Mouse (Mus musculus) hindbrain, embryonic 14.5 days (tissue): ENCODE measurements at regions not wholly inside any gene's neighbourhood (a gene's known extent, or its start where the extent isn't known, plus 50 kb on each side); places are given as distances from the start of the nearest gene placed in this dataset.

Source experiments
- ATAC-seq: fragments of 200-750 bp; cut with Nextera tagmentation; 2 replicates; pipeline ENCODE4 v1.8.0; 2017; ENCODE audit warnings: moderate number of reproducible peaks, mild to moderate bottlenecking, moderate TSS enrichment, moderate library complexity; ENCODE audit not compliant: low FRiP score
- DNase-seq: peaks from one replicate; pipeline ENCODE4 v3.0.0-alpha.2; 2015; ENCODE audit warnings: low spot score
- H3K27ac ChIP-seq: fragments of 300-500 bp; sonication (generic); 2 replicates; pipeline ENCODE4 v1.5.1; 2014; ENCODE audit warnings: mild to moderate bottlenecking, moderate library complexity
- H3K27me3 ChIP-seq: fragments of 300-500 bp; sonication (generic); 2 replicates; pipeline ENCODE4 v1.6.1; 2014; ENCODE audit warnings: mild to moderate bottlenecking, low read length, mixed read lengths; ENCODE audit not compliant: control insufficient read depth, insufficient read depth
- H3K36me3 ChIP-seq: fragments of 300-500 bp; sonication (generic); replicated peaks from 2 replicates; pipeline ENCODE4 v1.6.1; 2014; ENCODE audit not compliant: control insufficient read depth, insufficient read depth
- H3K4me1 ChIP-seq: fragments of 300-500 bp; sonication (generic); replicated peaks from 2 replicates; pipeline ENCODE4 v1.6.1; 2014; ENCODE audit warnings: antibody characterized with exemption, low read length, mixed read lengths; ENCODE audit not compliant: control insufficient read depth, insufficient read depth
- H3K4me2 ChIP-seq: fragments of 300-500 bp; sonication (generic); replicated peaks from 2 replicates; pipeline ENCODE4 v1.6.1; 2014; ENCODE audit warnings: mild to moderate bottlenecking, moderate library complexity
- H3K4me3 ChIP-seq: fragments of 300-500 bp; sonication (generic); replicated peaks from 2 replicates; pipeline ENCODE4 v1.5.1; 2014; ENCODE audit warnings: mild to moderate bottlenecking, low read length
- H3K9ac ChIP-seq: fragments of 300-500 bp; sonication (generic); 2 replicates; pipeline ENCODE4 v1.6.1; 2014
- H3K9me3 ChIP-seq: fragments of 300-500 bp; sonication (generic); 2 replicates; pipeline ENCODE4 v1.6.1; 2016; ENCODE audit warnings: low read length; ENCODE audit not compliant: control insufficient read depth
- WGBS: fragments of 180-500 bp; shearing (Covaris S2); extraction: QIAGEN DNeasy Blood & Tissue Kit; methylation state at CpG from one replicate; pipeline ENCODE4 v1.1.7; 2014; 5-methylcytosine and 5-hydroxymethylcytosine counted together

GRCm38 (mm10) chr17:45966736-45967135 lies 65.4 kb downstream of the Vegfa start:
- 38% methylated on average over 4 of the region's 4 CpGs for WGBS
- Histone ChIP-seq H3K9me3 (no peaks in the 10 kb centered on the region), H3K36me3 (no peaks in the 10 kb centered on the region), H3K4me3 (no peak overlapping the region), H3K27ac (no peak overlapping the region), H3K4me2 (no peak overlapping the region), H3K9ac (no peak overlapping the region), H3K4me1 (no peaks in the 10 kb centered on the region), H3K27me3 (no peaks in the 10 kb centered on the region)
- no peak for ATAC-seq
- DNase-seq, result no peak

DNA sequence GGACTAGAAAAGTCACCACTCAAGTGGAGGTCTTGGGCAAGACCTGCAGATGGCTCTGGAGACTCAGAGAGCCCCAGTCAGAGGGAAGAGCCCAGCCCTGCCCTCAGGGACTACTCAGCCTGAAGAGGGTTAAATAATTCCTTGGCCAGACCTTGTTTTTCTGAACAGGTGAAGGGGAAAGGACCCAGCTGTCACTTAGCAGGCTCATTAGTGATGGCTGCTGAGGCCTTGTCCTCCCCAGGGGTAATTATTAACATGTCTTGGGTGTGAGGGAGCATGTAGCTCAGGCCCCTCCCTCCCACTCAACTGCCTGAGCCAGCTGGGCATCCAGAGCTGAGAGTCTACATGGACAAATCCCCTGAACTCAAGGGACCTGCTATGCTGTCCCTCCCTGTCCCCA lies 68.1 kb downstream of the Vegfa start:
- Histone ChIP-seq H3K4me1 (no peaks in the 10 kb centered on the region), H3K36me3 (no peaks in the 10 kb centered on the region), H3K4me2 (no peak overlapping the region), H3K27me3 (no peaks in the 10 kb centered on the region), H3K4me3 (no peak overlapping the region), H3K9ac (no peak overlapping the region), H3K27ac (no peak overlapping the region), H3K9me3 (no peaks in the 10 kb centered on the region)
- DNase-seq (no peak), ATAC-seq (no peak)

- no peak for ATAC-seq
- 81% methylated on average over 3 of the region's 3 CpGs for WGBS
- Histone ChIP-seq H3K9ac (no peak overlapping the region), H3K9me3 (no peaks in the 10 kb centered on the region), H3K36me3 (no peaks in the 10 kb centered on the region), H3K4me1 (no peaks in the 10 kb centered on the region), H3K27ac (no peak overlapping the region), H3K27me3 (no peaks in the 10 kb centered on the region), H3K4me2 (no peak overlapping the region), H3K4me3 (no peak overlapping the region)
- no peak for DNase-seq
These were observed 68.8 kb downstream of the Vegfa start for GRCm38 (mm10) chr17:45963332-45963731.

- 86% methylated on average over 16 of the region's 16 CpGs for WGBS
- no peaks in the 10 kb centered on the region for H3K9me3 ChIP-seq
- H3K27me3 ChIP-seq, result no peaks in the 10 kb centered on the region
- no peak for ATAC-seq
- DNase-seq, result no peak
- no peak overlapping the region for H3K4me2 ChIP-seq
- H3K4me3 ChIP-seq, result no peak overlapping the region
- no peaks in the 10 kb centered on the region for H3K4me1 ChIP-seq
- no peaks in the 10 kb centered on the region for H3K36me3 ChIP-seq
- no peak overlapping the region for H3K27ac ChIP-seq
- no peak overlapping the region for H3K9ac ChIP-seq
These were observed 70.4 kb downstream of the Vegfa start for GRCm38 (mm10) chr17:45961626-45962319.

DNA sequence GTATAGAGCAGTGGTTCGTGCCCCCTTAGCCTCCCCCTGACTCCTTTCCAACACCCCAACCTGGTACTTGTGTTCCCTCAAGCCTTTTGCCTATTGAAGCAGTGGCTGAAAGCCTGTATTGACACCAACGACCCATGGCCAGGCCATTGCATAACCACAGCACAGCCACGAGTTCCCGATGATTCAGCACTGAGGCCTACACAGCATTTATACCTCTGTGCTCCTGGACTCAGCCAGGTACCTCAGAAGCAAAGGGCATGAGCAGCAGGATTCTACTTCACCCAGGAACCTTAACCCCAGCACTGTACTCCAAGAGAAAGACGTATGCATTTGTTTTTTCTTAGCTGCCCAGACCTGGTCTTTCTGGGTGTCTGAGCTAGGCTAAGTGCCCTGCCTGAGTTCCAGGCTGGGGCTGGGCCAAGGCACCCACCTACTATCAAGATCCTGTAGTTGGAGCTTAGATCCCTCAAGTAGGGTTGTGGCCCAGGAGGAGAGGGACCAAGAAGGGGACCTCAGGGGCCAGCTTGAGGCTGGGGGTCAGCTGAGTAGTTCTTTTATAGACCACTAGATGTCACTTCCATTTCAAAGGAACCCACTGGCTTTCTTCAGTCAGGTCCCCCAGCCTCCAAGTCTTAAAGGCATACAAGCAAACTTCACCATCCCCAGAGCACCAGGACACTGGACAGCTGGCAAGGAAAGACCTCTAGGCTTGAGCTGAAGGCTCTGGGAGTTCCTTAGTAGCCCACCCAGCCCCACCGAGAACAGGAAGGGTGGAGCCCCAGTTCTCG lies 73.9 kb downstream of the Vegfa start:
- Histone ChIP-seq H3K27me3 (no peaks in the 10 kb centered on the region), H3K9ac (no peak overlapping the region), H3K4me1 (no peaks in the 10 kb centered on the region), H3K4me2 (no peak overlapping the region), H3K36me3 (no peaks in the 10 kb centered on the region), H3K9me3 (no peaks in the 10 kb centered on the region), H3K27ac (no peak overlapping the region), H3K4me3 (no peak overlapping the region)
- ATAC-seq (no peak; the same call in 1 of the 2 replicates), DNase-seq (peak; percentile 33)
- 88% methylated on average over 7 of the region's 7 CpGs for WGBS

DNA sequence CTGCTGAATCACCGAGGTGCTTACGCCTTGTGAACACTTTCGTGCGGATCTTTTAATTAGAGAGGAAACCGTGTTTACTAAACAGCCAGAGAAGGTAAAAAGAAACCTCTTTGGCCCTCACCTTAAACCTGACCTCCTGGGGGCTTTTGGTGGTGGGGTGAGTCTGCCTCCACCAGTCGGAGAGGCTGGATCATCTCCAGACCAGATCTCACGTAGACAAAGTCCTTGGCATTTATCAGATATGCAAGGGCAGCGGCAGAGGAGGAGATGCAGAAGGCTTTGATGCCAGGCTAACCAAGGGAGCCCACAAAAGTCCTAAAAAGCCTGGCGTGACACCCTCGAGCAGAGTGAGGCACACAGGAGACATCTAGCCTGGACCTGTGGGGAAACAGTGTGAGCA lies 76.7 kb downstream of the Vegfa start:
- Histone ChIP-seq H3K9ac (no peak overlapping the region), H3K4me3 (no peak overlapping the region), H3K27ac (no peak overlapping the region), H3K36me3 (no peaks in the 10 kb centered on the region), H3K27me3 (no peaks in the 10 kb centered on the region), H3K4me2 (no peak overlapping the region), H3K9me3 (no peaks in the 10 kb centered on the region), H3K4me1 (no peaks in the 10 kb centered on the region)
- whole genome bisulfite sequencing, result 66% methylated on average over 10 of the region's 10 CpGs
- DNase-seq (no peak), ATAC-seq (no peak)

- Histone ChIP-seq H3K27ac (no peak overlapping the region), H3K9ac (no peak overlapping the region), H3K4me1 (no peaks in the 10 kb centered on the region), H3K27me3 (no peaks in the 10 kb centered on the region), H3K9me3 (no peaks in the 10 kb centered on the region), H3K4me3 (no peak overlapping the region), H3K36me3 (no peaks in the 10 kb centered on the region), H3K4me2 (no peak overlapping the region)
- WGBS, result 88% methylated on average over 7 of the region's 7 CpGs
- no peak for DNase-seq
- ATAC-seq, result no peak
These were observed 77.3 kb downstream of the Vegfa start for GRCm38 (mm10) chr17:45954824-45955223.

DNA sequence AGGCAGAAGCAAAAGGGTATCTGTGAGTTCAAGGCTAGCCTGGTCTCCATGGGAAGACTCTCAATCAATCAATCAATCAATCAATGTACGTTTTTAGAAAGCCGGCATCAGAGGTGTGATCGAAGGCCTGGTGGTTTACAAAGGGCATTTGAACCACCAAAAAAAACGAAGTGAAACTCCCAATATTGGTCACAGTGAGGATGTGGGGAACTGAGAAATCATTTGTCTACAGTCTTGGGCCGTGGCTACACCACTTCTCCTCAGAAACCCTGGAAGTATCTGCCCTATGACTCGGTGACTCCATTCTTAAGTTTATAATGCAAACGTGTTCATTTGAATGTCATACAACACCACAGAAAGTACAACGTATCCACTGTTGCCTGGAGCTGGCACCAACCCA lies 78.6 kb downstream of the Vegfa start:
- H3K4me2 ChIP-seq, result no peak overlapping the region
- H3K9me3 ChIP-seq, result no peaks in the 10 kb centered on the region
- H3K9ac ChIP-seq, result no peak overlapping the region
- no peak overlapping the region for H3K27ac ChIP-seq
- no peaks in the 10 kb centered on the region for H3K4me1 ChIP-seq
- no peak for DNase-seq
- H3K36me3 ChIP-seq, result no peaks in the 10 kb centered on the region
- no peak overlapping the region for H3K4me3 ChIP-seq
- 86% methylated on average over 8 of the region's 8 CpGs for WGBS
- no peak for ATAC-seq
- no peaks in the 10 kb centered on the region for H3K27me3 ChIP-seq

DNA sequence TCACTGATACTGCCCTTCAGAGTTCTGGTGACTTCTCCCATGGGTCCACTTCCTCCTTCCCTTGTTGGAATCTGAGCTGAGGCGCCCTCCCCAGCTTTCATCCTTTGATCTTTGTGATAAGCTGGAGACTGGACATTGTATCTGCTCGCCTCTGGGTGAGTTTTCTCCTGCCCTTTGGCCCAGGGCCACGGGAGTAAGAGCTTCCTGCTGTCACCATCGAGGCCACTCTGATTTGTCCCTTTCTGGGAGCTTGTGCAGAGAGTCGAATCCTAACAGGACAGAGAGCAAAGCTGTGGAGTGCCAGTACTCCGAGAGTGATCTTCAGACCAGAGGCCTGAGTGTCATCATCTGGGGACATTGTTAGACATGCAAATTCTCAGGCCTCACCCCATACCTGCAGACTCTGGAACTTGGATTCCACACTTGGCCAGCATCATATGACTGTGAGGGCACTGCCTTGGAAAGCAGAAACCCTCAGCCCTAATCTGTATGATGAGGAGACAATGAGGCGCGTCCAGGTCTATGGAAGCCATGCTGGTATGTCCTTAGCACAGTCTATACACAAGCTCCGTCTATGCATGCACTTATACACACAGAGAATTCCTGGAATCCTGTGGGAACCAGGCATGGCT lies 81.5 kb downstream of the Vegfa start:
- no peak for DNase-seq
- Histone ChIP-seq H3K36me3 (no peaks in the 10 kb centered on the region), H3K27ac (no peak overlapping the region), H3K9ac (no peak overlapping the region), H3K4me2 (no peak overlapping the region), H3K4me3 (no peak overlapping the region), H3K4me1 (no peaks in the 10 kb centered on the region), H3K27me3 (no peaks in the 10 kb centered on the region), H3K9me3 (no peaks in the 10 kb centered on the region)
- no peak for ATAC-seq
- 56% methylated on average over 9 of the region's 9 CpGs for whole genome bisulfite sequencing
